In genomic region chr7:83251995-83252563, GRCm38 (mm10) we compare ENCODE assay signal across 19 mouse cellular contexts.
DNase-seq lines count a peak whose midpoint lies in the region; ATAC-seq and TF ChIP-seq lines count a peak whose summit lies in the region.
"Had no signal": no experiment of that assay in that cellular context is flagged by ENCODE, and none has a peak within 500 bp of the region (broad histone marks: within the 10 kb centered on the region; RNA-seq: fewer than 3 reads in every experiment).

No protein-coding gene starts in this region.

- ATAC-seq in forebrain, embryonic 14.5 days: peak; percentile 52; the same call in 1 of the 2 replicates
- ATAC-seq in forebrain, embryonic 11.5 days (replicated peaks; ENCODE audit: low FRiP score): no peak
- ATAC-seq in forebrain, embryonic 16.5 days: peak; percentile 86

- no peaks in the 10 kb centered on the region for H3K27me3 ChIP-seq in forebrain, embryonic 14.5 days (replicated peaks; ENCODE audit: control insufficient read depth, insufficient read depth, low read length)
- no peaks in the 10 kb centered on the region for H3K27me3 ChIP-seq in forebrain, embryonic 11.5 days (ENCODE audit: control insufficient read depth, insufficient read depth, low read length)
- no peaks in the 10 kb centered on the region for H3K27me3 ChIP-seq in forebrain, embryonic 16.5 days (replicated peaks; ENCODE audit: control insufficient read depth, insufficient read depth, low read length)
- H3K27me3 ChIP-seq: embryonic facial prominence, embryonic 13.5 days; embryonic facial prominence, embryonic 15.5 days had no signal

- no peak overlapping the region for H3K9ac ChIP-seq in forebrain, embryonic 14.5 days (ENCODE audit: low read length)
- H3K9ac ChIP-seq in forebrain, embryonic 11.5 days (ENCODE audit: low read length): no peak overlapping the region
- no peak overlapping the region for H3K9ac ChIP-seq in forebrain, embryonic 16.5 days (replicated peaks; ENCODE audit: low read depth, low read length)
- H3K9ac ChIP-seq: embryonic facial prominence, embryonic 13.5 days; embryonic facial prominence, embryonic 15.5 days had no signal

- H3K4me1 ChIP-seq in forebrain, embryonic 14.5 days (ENCODE audit: control insufficient read depth, insufficient read depth, low read length): no peaks in the 10 kb centered on the region
- H3K4me1 ChIP-seq in forebrain, embryonic 11.5 days (replicated peaks; ENCODE audit: control insufficient read depth, insufficient read depth, low read length): no peaks in the 10 kb centered on the region
- H3K4me1 ChIP-seq in forebrain, embryonic 16.5 days (replicated peaks; ENCODE audit: control insufficient read depth, insufficient read depth, low read length): no peaks in the 10 kb centered on the region

- TF ChIP-seq CTCF in brain, embryonic 14.5 days (IDR thresholded peaks at IDR 0.05; ENCODE audit: borderline replicate concordance, extremely low read depth, insufficient read depth, insufficient read length): no peak

- no peaks in the 10 kb centered on the region for H3K9me3 ChIP-seq in forebrain, embryonic 14.5 days (replicated peaks; ENCODE audit: control insufficient read depth, low read length)
- H3K9me3 ChIP-seq in forebrain, embryonic 11.5 days (ENCODE audit: control insufficient read depth, low read length): no peaks in the 10 kb centered on the region
- no peaks in the 10 kb centered on the region for H3K9me3 ChIP-seq in forebrain, embryonic 16.5 days (ENCODE audit: control insufficient read depth, low read length)
- H3K9me3 ChIP-seq: embryonic facial prominence, embryonic 13.5 days; embryonic facial prominence, embryonic 15.5 days had no signal

- peak; percentile 30 for DNase-seq in forebrain, embryonic 14.5 days (ENCODE audit: low spot score)
- DNase-seq in forebrain, embryonic 11.5 days (ENCODE audit: low spot score): no peak
- DNase-seq in brain, embryonic 14.5 days (ENCODE audit: low read depth): peak; percentile 24
- no peak for DNase-seq in frontal cortex, adult 2 months (ENCODE audit: extremely low spot score in 1 of 2, low spot score in 1 of 2)
- DNase-seq in layer of hippocampus, postnatal 10 days (ENCODE audit: low spot score in 2 of 2): no peak
- DNase-seq: adrenal gland, adult 2 months; adrenal gland, postnatal 10 days; adrenal gland, postnatal 25 days; cerebellum, adult 11 months; cerebellum, adult 18-20 months; cerebellum, adult 8-10 months; cerebellum, adult 9-11 months; cerebellum, postnatal 14 days; cerebellum, postnatal 36 days; embryo, embryonic 11 days had no signal

- no peak overlapping the region for H3K4me3 ChIP-seq in forebrain, embryonic 14.5 days (ENCODE audit: low read depth, low read length)
- H3K4me3 ChIP-seq in forebrain, embryonic 11.5 days (ENCODE audit: low read depth, low read length): no peak overlapping the region
- H3K4me3 ChIP-seq in forebrain, embryonic 16.5 days (replicated peaks; ENCODE audit: low read length): no peak overlapping the region
- H3K4me3 ChIP-seq: embryonic facial prominence, embryonic 13.5 days; embryonic facial prominence, embryonic 15.5 days; erythroblast, embryonic 14.5 days had no signal

- 89% methylated on average over 8 of the region's 8 CpGs for WGBS in forebrain, embryonic 14.5 days
- 88% methylated on average over 8 of the region's 8 CpGs for WGBS in forebrain, embryonic 11.5 days
- WGBS in forebrain, embryonic 16.5 days: 81% methylated on average over 8 of the region's 8 CpGs

- TF ChIP-seq POLR2A in brain, embryonic 14.5 days (IDR thresholded peaks at IDR 0.05; ENCODE audit: borderline replicate concordance, extremely low read depth, insufficient read depth, insufficient read length, poor library complexity, severe bottlenecking): no peak

- no peak overlapping the region for H3K27ac ChIP-seq in forebrain, embryonic 14.5 days (ENCODE audit: low read depth, low read length)
- H3K27ac ChIP-seq in forebrain, embryonic 11.5 days (ENCODE audit: low read depth, low read length): no peak overlapping the region
- H3K27ac ChIP-seq in forebrain, embryonic 16.5 days (ENCODE audit: low read length): no peak overlapping the region
- H3K27ac ChIP-seq: embryonic facial prominence, embryonic 13.5 days had no signal

- no peaks in the 10 kb centered on the region for H3K36me3 ChIP-seq in forebrain, embryonic 14.5 days (ENCODE audit: control insufficient read depth, insufficient read depth, low read length)
- no peaks in the 10 kb centered on the region for H3K36me3 ChIP-seq in forebrain, embryonic 11.5 days (ENCODE audit: control insufficient read depth, insufficient read depth, low read length)
- no peaks in the 10 kb centered on the region for H3K36me3 ChIP-seq in forebrain, embryonic 16.5 days (ENCODE audit: control insufficient read depth, insufficient read depth)
- H3K36me3 ChIP-seq: embryonic facial prominence, embryonic 13.5 days; embryonic facial prominence, embryonic 15.5 days had no signal

- no peak overlapping the region for H3K4me2 ChIP-seq in forebrain, embryonic 14.5 days (ENCODE audit: low read length)
- H3K4me2 ChIP-seq in forebrain, embryonic 11.5 days (ENCODE audit: low read depth, low read length, severe bottlenecking): no peak overlapping the region
- H3K4me2 ChIP-seq in forebrain, embryonic 16.5 days (ENCODE audit: low read length): no peak overlapping the region
- H3K4me2 ChIP-seq: embryonic facial prominence, embryonic 13.5 days; embryonic facial prominence, embryonic 15.5 days had no signal

Comparison
In these comparisons a context has a peak if more than half of its experiments do, and no peak if none do; other contexts are left out.
1. DNase-seq: peak in forebrain, embryonic 14.5 days (single experiment) and brain, embryonic 14.5 days (single experiment); none in forebrain, embryonic 11.5 days (single experiment), frontal cortex, adult 2 months (0 of 2) and layer of hippocampus, postnatal 10 days (0 of 2).